Mouse (Mus musculus): Measurements from ENCODE around the gene Arhgap20. TPM values are rescaled to one million over a fixed set of nuclear protein-coding genes. Genes with fewer than 3 reads are reported as not detected.

The Arhgap20 gene
- total RNA-seq (2021) = 10 to 100 TPM; 18.1 to 29.6 TPM
- 3.5 and 6.2 TPM in 2 replicates for polyA plus RNA-seq (2012; rRNA removed)
- long read RNA-seq, full-length matches to known transcripts = 1 of 4 reads
- long read RNA-seq, partial matches to known transcripts = 1 of 4 reads
- long read RNA-seq, other reads (novel, unspliced or antisense) = 2 of 4 reads

DNA sequence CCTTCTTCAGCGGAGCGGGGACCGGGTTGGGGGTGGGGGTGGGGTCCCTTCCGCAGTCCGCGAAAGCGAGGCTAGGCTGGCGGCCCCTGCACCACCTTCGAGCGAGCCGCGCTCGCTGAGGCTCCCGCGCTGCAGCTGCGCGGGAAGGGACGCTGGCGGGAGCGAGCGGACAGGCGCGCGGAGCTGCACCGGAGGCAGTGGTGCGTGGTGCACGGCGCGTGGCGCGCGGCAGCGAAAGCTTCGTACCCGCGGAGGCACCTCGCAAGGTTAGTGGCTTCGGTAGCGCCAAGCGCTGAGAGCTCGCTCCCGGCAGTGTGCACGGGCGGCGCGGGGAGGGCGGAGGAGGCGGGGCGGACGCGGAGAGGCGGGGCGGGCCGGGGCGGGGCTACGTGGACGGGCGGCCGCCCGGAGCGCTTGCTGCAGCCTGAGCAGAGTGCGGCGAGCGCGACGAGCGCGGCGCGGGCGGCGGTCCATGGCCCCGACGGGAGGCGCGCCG lies at the start of gene Arhgap20:
Gene Arhgap20, plus strand, starts transcription at position 417 of the 496 bp plus-strand sequence.
- intact Hi-C loops (cut with DNase I) = loop anchor here (2.0 to 10.0 kb wide), 3 partner anchors 130 to 430 kb away; no protein-coding TSS in a partner anchor
- H3K36me3 ChIP-seq (ENCODE audit: control insufficient read depth, insufficient read depth, low read length) = no peaks in the 10 kb centered on the region
- peaks cover 2% of the 10 kb centered on the region for H3K4me1 ChIP-seq (ENCODE audit: control insufficient read depth, insufficient read depth, low read length)
- no peaks in the 10 kb centered on the region; the same call in 1 of the 2 replicates for H3K27me3 ChIP-seq (ENCODE audit: control insufficient read depth, insufficient read depth, low read length)
- TF ChIP-seq CTCF (IDR thresholded peaks at IDR 0.05) (no peak), POLR2A (IDR thresholded peaks at IDR 0.05; ENCODE audit: insufficient read depth, low read depth, low read length) (peak; percentile 49; the same call in 1 of the 2 replicates), EP300 (IDR thresholded peaks at IDR 0.05; ENCODE audit: insufficient read depth, low read depth, low read length) (no peak)
- H3K9ac ChIP-seq (ENCODE audit: low read depth, low read length) = peak within 1 kb of the TSS; percentile 74
- WGBS = 1% methylated on average over 74 of the region's 77 CpGs
- peak within 1 kb of the TSS; percentile 65 for H3K27ac ChIP-seq
- H3K79me2 ChIP-seq (replicated peaks; ENCODE audit: control insufficient read depth, insufficient read depth, low read length) = no peaks in the 10 kb centered on the region
- DNase-seq = peak; percentile 80 to 83
- peak within 1 kb of the TSS; percentile 78 for H3K4me3 ChIP-seq

DNA sequence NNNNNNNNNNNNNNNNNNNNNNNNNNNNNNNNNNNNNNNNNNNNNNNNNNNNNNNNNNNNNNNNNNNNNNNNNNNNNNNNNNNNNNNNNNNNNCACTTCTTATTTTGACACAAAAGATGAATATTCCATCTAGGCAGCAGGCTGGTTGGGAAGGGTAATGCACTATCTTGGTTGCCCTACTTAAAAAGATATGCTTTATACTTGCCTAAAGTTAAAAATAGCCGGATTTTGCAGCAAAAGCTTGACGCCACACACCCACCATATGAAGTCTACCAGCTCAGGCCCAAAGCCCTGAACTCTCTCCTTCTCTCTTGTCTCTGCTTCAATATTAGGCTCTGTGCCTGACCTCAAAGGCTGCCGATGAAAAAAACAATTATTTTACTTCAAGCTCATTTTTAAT lies 46.3 kb upstream of the Arhgap20 start:
- no peak overlapping the region for H3K27ac ChIP-seq
- no peaks in the 10 kb centered on the region for H3K27me3 ChIP-seq (ENCODE audit: control insufficient read depth, insufficient read depth, low read length)
- no peak for DNase-seq
- no peaks in the 10 kb centered on the region; the same call in 1 of the 2 replicates for H3K4me1 ChIP-seq (ENCODE audit: control insufficient read depth, insufficient read depth, low read length)
- WGBS = 81% methylated on average over 3 of the region's 3 CpGs
- no peak overlapping the region for H3K9ac ChIP-seq (ENCODE audit: low read depth, low read length)
- H3K36me3 ChIP-seq (ENCODE audit: control insufficient read depth, insufficient read depth, low read length) = no peaks in the 10 kb centered on the region
- intact Hi-C loops (cut with DNase I) = no loop called here
- TF ChIP-seq EP300 (IDR thresholded peaks at IDR 0.05; ENCODE audit: insufficient read depth, low read depth, low read length) = no peak
- no peak for TF ChIP-seq POLR2A (IDR thresholded peaks at IDR 0.05; ENCODE audit: insufficient read depth, low read depth, low read length)
- TF ChIP-seq CTCF (IDR thresholded peaks at IDR 0.05) = no peak
- no peaks in the 10 kb centered on the region for H3K79me2 ChIP-seq (replicated peaks; ENCODE audit: control insufficient read depth, insufficient read depth, low read length)
- no peak overlapping the region for H3K4me3 ChIP-seq

DNA sequence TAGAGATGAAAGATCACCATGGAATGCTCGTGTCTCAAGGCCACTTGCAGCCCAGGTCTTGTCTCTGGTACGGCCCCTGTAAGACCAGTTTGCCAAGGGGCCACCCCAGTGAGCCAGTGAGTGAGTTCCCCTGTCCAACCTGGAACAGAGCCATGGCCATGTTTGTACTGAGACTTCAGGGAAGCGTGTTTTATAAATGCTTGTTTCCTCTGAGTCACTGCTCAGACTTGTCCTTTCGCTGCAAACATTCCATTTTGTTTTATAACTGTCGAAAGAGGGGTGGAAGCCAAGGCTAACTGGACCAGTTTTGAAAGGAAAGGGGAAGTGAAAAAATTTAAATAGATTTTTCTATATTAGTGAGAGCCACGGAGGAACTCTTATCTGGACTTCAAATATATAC lies 37.2 kb upstream of the Arhgap20 start:
- no peak overlapping the region for H3K27ac ChIP-seq
- no peaks in the 10 kb centered on the region for H3K4me1 ChIP-seq (ENCODE audit: control insufficient read depth, insufficient read depth, low read length)
- H3K4me3 ChIP-seq = no peak overlapping the region
- no peaks in the 10 kb centered on the region for H3K36me3 ChIP-seq (ENCODE audit: control insufficient read depth, insufficient read depth, low read length)
- H3K9ac ChIP-seq (ENCODE audit: low read depth, low read length) = no peak overlapping the region
- H3K79me2 ChIP-seq (replicated peaks; ENCODE audit: control insufficient read depth, insufficient read depth, low read length) = no peaks in the 10 kb centered on the region
- peak in 1 of 2 experiments; percentile 27 for DNase-seq
- intact Hi-C loops (cut with DNase I) = no loop called here
- H3K27me3 ChIP-seq (ENCODE audit: control insufficient read depth, insufficient read depth, low read length) = no peaks in the 10 kb centered on the region
- no peak for TF ChIP-seq CTCF (IDR thresholded peaks at IDR 0.05)
- no peak for TF ChIP-seq POLR2A (IDR thresholded peaks at IDR 0.05; ENCODE audit: insufficient read depth, low read depth, low read length)
- no peak for TF ChIP-seq EP300 (IDR thresholded peaks at IDR 0.05; ENCODE audit: insufficient read depth, low read depth, low read length)
- WGBS = 27% methylated on average over 6 of the region's 6 CpGs

DNA sequence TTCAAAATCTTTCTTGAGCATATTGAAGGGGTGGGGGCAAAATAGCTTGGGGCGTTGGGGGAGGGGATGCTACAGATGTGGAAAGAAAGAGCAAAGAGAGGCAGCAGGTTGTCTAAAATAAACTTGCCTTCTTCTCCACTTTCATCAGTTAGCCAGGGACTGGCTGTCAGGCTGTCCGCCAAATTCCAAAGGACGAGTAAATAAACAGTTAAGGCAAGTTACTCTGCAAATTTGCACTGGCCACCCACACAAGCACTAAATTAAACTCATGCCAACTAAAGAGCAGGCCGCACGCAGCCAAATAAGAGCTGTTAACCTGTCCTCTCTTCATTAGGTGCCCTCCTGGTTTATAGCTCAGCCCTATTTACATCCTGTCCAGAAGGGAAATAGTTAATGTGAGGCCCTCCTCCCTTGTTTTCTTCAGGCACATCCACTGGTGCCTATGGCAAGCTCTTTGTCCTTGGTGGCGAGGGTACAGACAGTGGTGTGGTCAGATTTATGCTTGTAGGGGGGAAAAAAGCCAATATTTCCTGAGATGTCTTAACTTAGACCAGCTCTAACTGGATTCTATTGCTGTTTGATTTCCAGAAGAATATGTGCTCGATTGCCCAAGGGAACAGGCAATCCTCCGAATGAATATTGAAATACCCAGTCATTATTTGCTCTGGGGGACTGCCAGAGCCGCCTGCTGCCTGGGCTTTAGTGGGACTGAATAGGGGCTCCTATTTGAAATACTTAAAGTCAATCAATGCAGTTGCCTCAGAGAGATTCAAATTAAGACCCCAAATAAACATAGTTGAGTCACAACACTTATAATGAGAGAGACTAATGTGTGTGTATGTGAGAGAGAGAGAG lies 29.7 kb upstream of the Arhgap20 start:
- no peak for TF ChIP-seq EP300 (IDR thresholded peaks at IDR 0.05; ENCODE audit: insufficient read depth, low read depth, low read length)
- no peak for TF ChIP-seq POLR2A (IDR thresholded peaks at IDR 0.05; ENCODE audit: insufficient read depth, low read depth, low read length)
- no peak for TF ChIP-seq CTCF (IDR thresholded peaks at IDR 0.05)
- no peak overlapping the region for H3K27ac ChIP-seq
- H3K27me3 ChIP-seq (ENCODE audit: control insufficient read depth, insufficient read depth, low read length) = no peaks in the 10 kb centered on the region
- intact Hi-C loops (cut with DNase I) = no loop called here
- H3K79me2 ChIP-seq (replicated peaks; ENCODE audit: control insufficient read depth, insufficient read depth, low read length) = no peaks in the 10 kb centered on the region
- no peak overlapping the region for H3K9ac ChIP-seq (ENCODE audit: low read depth, low read length)
- no peaks in the 10 kb centered on the region for H3K4me1 ChIP-seq (ENCODE audit: control insufficient read depth, insufficient read depth, low read length)
- no peaks in the 10 kb centered on the region for H3K36me3 ChIP-seq (ENCODE audit: control insufficient read depth, insufficient read depth, low read length)
- DNase-seq = no peak
- whole genome bisulfite sequencing = 70% methylated on average over 9 of the region's 9 CpGs
- H3K4me3 ChIP-seq = no peak overlapping the region

DNA sequence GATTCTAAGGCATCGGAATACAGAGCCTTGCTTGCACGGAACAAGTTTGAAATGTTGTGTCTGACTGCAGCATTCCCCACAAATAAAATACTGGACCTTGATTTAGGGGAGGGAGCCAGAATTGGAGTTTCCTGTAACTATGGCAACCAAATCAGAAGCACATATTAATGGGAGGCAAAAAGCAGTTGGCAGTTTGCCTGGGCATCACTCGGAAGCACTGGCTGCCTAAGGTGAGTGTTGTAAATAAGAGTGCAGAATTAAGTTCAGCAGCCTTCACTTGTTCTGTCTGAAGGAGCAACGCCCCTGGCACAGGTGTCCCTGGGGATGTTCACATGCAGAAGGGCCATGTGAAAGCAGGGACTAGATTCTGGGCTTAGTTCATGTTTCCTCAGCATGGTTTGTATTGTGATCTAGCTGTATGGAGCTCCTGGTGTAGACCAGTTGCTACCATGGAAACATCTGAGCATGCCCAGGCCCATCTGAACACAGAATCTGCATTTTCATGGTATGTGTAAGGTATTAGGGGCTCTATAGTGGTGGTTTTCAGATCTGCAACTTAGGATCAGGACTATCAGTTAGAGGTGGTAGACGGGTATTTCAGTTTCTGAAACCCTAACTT lies 28.3 kb upstream of the Arhgap20 start:
- Histone ChIP-seq H3K27me3 (ENCODE audit: control insufficient read depth, insufficient read depth, low read length) (no peaks in the 10 kb centered on the region), H3K36me3 (ENCODE audit: control insufficient read depth, insufficient read depth, low read length) (no peaks in the 10 kb centered on the region), H3K4me1 (ENCODE audit: control insufficient read depth, insufficient read depth, low read length) (no peaks in the 10 kb centered on the region), H3K4me3 (no peak overlapping the region), H3K27ac (no peak overlapping the region), H3K79me2 (replicated peaks; ENCODE audit: control insufficient read depth, insufficient read depth, low read length) (no peaks in the 10 kb centered on the region), H3K9ac (ENCODE audit: low read depth, low read length) (no peak overlapping the region)
- DNase-seq = no peak
- 76% methylated on average over 5 of the region's 5 CpGs for WGBS
- intact Hi-C loops (cut with DNase I) = no loop called here
- TF ChIP-seq POLR2A (IDR thresholded peaks at IDR 0.05; ENCODE audit: insufficient read depth, low read depth, low read length) (no peak), EP300 (IDR thresholded peaks at IDR 0.05; ENCODE audit: insufficient read depth, low read depth, low read length) (no peak), CTCF (IDR thresholded peaks at IDR 0.05) (no peak)

All from heart, adult 2 months (tissue).